Mouse (Mus musculus): ENCODE measurements around the gene Cdk5. TPM values are rescaled to one million over a fixed set of nuclear protein-coding genes. Genes with fewer than 3 reads are reported as not detected.

Gene Cdk5
- total RNA-seq, 2 experiments from 2014 or later, result 22.4 to 26.1 TPM

- DNase-seq, result no peak
These were observed 4.7 kb upstream of the Cdk5 start for GRCm38 (mm10) chr5:24427981-24428402.

DNA sequence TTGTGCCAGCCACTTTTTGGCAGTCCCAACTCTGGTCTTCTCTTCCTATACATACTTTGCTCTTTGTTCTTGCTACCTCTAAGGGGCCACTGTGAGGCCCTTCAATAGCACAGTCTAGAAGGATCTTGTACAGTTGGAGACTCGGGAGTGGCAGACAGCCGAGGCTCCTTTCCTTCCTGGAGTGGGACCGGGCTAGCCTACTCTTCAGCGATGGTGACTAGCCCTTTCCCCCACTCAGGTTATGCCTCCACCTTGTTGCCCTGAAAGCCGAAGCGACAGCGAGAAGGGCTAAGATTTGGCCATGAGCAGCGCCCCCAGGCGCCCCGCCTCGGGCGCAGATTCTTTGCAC, 3.9 kb upstream of the Cdk5 start:
- no peak for DNase-seq

- DNase-seq, result no peak
These were observed 3.4 kb upstream of the Cdk5 start for GRCm38 (mm10) chr5:24426556-24427284.

GRCm38 (mm10) chr5:24426037-24426432, 2.7 kb upstream of the Cdk5 start:
- no peak for DNase-seq

- DNase-seq, result no peak
These were observed 2.2 kb upstream of the Cdk5 start for GRCm38 (mm10) chr5:24425421-24426036.

DNA sequence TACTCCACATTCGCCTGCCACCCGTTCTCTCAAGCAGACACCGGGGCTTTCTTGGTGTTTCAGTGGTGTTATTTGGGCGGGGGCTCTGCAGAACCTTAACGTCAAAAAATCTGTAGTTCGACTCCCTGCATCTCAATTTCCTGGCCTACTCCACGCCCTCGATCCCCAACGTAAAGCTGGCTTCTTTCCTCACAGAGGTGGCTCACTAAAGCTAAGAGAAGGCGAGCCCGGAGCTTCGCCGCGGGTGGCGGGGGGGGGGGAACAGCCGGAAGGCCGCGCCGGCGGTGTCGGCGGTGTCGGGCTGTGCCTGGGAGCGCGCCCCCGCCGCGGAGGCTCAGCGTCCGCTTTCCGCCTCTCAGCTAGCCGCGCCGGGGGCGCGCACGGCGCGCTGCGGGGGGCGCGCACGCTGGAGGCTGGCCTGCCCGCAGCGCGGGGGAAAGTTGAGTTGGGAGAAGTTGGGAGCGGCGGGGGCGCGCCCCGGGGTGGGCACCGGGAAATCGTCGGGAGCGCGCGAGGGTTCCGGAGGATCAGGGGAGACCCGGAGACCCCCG, 1.6 kb upstream of the Cdk5 start:
- peak; percentile 90 for DNase-seq

DNA sequence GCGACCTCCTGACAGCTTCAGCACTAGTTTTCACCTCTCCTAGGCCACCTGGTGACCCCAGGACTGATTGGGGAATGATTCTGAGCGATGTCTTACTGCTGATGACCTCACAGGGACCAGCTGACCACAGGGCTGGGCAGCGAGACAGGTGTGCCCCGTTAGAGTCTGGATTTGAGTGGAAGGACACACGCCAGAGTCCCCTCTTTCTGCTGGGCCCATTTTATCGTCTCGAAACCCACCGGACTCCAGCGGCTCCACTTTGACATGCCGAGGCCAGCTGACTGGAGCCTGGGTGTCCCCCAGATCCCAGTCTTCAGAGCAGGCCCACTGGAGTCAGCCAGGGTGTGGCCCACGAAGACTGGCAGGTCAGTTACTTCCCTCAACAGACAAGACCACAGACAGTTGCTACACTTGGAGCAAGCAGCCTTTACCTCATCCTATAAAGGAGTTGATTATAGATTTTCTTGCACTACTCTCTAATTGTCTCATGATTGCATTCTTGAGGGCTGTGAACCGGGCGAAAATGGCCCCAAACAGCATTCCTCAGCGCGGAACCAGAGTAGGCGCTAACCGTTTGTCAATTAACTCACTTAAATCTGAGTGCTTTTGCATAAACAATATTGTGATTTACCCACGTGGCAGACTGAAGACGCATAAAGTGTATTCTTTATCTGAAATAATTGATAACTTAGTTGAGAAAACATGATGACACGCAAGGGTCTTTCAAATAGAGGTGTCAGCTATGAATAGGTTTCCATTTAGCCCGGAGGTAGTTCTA, 863 bp upstream of the Cdk5 start:
- no peak for DNase-seq

DNA sequence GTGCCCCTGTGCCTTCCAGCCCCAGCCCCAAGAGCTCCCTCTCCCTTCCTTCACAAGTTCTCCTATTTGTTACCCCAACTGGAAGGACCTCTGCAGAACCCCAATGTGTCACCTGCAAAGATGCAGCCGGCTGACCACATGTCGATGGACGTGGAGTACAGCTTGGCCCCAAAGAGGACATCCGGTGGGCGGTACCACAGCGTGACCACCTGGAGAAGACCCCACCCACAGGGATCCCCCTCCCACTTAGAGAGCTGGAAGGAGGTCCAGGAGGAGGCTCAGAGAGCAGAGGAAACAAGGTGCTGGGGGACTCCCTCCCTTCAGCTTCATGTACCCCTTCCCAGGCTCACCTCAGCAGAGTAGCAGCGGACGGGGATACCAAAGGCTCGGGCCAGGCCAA, 2.9 kb downstream of the Cdk5 start:
- DNase-seq, result no peak

DNA sequence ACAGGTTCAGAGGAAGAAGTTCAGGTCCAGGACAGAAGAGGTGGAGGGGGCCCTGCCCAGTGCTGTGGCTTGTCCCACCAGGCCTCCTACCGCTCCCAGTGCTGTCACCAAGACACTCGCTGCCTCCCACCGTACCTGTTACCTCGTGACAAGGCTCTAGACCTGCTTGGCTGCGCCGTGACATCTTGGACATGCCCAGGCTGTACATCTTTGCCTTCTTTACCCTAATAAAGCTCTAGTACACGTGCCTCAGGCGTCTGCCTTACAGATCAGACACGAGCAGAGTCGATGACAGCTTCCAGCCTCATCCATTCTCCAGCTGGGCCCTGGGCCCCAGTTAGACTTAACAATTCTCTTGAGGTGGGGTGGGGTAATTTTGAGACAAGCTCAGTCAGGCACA, 5.7 kb downstream of the Cdk5 start:
- DNase-seq, result no peak

DNA sequence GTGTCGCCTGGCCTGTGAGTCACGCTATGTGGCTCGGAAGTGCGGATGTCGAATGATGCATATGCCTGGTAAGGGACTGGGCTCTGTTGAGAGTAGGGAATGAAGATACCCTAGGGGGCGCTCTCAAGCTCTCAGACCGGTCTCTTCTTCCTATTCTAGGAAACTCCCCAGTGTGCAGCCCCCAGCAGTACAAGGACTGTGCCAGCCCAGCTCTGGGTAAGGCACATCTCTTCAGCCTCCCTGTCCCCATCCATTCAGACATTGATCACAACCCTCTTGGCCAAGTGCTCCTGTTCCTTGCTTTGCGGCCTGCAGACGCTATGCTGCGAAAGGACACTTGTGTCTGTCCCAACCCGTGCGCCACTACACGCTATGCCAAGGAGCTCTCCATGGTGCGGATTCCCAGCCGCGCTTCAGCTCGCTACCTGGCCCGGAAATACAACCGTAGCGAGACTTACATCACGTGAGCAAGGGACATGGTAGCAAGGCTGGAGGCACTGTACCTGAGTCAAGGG, 7.1 kb downstream of the Cdk5 start:
- peak; percentile 75 for DNase-seq

- DNase-seq, result no peak
These were observed 9.4 kb downstream of the Cdk5 start for GRCm38 (mm10) chr5:24413938-24414337.

DNA sequence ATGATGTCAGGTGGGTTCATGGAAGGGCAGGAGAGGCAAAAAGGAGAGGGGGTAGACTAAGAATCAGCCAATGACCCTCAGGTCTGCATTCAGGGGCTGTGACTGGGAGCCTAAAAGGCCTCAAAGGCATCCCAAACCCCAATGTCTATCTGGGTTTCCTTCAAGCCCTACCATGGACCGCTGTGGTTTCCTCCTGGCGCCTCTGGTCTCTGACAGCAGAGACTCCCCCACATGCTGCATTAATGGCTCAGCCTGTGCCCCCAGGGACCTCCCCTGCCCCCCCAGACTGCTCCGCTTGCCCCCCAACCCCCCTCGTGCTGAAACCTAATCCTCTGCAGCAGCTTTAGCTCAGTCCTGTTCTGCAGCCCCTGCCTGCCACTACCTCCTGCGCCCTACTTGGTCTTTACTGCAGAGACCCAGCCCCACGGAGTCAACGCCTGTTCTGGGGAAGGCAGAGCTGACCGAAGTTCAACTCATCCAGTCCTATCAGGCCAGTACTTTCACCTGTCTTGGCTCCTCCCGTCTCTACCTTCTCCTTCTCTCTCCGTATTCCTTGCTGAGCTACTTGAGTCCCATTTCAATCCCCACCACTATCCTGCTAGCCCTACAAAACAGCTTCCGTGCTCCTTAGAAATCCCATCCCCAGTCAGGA, 10.2 kb downstream of the Cdk5 start, which contains the start of gene Asic3:
Gene Asic3 (plus strand): TSS at position 351 of the 652 bp plus-strand sequence.
- DNase-seq, result no peak

DNA sequence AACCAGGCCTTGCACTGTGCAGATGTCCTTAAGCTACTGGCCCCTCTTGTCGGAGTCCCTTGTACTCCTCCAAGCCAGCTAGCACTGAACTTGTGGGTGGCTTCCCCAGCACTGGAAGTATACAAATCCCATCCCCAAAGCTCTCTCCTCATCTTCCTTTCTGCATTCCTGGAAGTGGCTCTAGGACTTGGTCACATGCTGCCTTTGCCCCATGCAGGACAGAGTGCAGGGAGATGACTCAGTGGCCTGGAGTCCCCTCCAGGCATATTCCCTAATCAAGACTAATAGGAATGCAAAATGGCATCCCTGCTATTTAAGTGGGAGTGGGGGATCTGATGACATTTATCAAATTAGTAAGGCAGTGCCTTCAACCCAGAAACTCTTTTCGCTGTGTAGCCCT, 11.3 kb downstream of the Cdk5 start:
- no peak for DNase-seq

- DNase-seq, result no peak
These were observed 13.9 kb downstream of the Cdk5 start for GRCm38 (mm10) chr5:24409466-24409865.

DNA sequence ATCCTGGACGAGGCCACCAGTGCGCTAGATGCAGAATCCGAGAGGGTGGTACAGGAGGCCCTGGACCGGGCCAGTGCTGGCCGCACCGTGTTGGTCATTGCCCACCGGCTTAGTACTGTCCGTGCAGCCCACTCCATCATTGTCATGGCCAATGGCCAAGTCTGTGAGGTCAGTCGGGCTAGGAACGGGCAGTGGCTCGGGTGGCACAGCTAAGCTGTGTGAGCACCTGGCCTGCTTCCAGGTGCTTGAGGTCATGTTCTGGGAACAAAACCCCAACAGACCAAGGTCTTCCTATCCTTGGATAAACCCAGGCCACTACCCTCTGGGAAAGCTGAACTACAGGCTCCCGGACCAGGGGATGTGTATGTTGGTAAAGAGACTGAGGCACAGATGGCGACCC, 14.7 kb downstream of the Cdk5 start:
- DNase-seq, result peak; percentile 61

GRCm38 (mm10) chr5:24405389-24405876, 17.9 kb downstream of the Cdk5 start:
- no peak for DNase-seq

DNA sequence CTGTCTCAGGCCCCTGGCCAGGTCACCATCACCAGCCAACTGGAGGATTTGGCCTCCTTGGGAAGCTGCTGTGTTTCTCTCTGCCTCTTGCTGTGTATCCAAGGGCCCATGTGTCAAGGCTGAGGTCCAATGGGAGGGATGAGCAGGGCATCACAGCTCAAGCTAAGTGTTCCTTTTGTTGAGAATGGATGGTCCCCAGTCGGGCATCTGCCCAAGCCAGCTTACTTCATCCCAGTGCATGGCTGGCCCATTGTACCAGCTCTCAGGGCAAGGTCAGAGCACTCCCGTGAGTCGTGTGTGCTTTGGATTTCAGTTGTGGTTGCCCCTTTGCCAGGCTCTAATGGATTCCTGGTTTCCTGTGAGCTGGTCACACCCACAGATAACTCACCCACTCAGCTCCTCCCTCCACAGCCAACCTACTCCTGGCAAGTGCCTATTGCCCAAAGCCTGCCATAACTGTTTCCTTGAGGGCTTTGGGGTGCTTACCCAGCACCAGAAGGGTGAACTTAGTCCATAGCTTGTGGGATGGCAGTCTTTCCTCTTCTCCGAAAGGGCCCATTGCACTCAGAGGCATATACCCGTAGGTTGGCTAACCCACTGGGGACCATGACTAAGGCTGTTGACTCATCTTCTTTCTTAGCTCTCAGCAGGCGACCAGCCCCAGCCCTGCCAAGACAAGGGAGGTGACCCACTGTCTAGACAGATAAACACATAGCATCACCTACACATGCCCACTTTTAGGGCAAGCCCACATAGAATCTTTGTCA, 18.6 kb downstream of the Cdk5 start:
- DNase-seq, result no peak

DNA sequence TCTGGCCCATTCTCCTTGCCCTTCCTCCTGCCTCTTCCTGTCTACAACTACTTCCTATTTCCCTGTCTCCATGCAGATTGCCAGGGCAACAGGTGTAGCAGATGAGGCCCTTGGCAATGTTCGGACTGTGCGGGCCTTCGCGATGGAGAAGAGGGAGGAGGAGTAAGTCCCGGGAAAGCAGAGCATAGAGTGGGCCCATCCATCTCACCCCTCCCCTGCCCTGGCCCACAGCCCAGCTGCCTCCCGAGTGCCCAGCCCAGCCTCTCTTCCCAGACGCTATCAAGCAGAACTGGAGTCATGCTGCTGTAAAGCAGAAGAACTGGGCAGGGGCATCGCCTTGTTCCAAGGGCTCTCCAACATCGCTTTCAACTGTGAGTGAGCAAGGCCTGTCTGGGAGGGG, 21.4 kb downstream of the Cdk5 start:
- peak; percentile 56 for DNase-seq

DNA sequence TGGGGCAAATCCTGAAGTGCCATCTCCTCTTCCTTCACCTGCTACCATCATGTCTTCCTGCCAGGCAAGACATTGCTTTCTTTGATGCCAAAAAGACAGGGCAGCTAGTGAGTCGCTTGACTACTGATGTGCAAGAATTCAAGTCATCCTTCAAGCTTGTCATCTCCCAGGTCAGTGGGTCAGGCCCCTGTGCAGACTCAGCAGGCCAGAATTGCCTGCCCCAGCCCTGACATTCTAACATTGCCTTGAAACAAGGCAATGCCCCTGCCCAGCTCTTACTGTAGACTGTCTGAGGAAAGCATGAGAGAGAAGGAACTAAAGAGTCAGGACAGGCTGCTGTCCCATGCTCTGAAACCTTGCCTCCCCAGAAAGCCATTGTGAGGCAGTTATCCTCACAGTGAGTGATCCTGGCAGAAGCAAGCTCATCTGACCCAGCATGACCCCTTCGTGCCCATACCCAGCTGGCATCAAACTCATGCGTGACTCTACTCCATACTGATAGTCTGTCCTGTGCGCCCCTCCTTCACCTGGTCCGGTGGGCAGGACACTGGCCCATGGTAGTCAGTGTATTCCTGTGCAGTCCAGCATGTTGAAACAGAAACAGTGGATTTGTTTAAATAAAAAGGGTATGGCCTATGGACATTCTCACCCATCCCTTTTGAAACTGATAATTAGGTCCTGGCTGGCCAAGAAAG, 22.3 kb downstream of the Cdk5 start:
- no peak for DNase-seq

GRCm38 (mm10) chr5:24400362-24400761, 23.0 kb downstream of the Cdk5 start:
- DNase-seq, result no peak

DNA sequence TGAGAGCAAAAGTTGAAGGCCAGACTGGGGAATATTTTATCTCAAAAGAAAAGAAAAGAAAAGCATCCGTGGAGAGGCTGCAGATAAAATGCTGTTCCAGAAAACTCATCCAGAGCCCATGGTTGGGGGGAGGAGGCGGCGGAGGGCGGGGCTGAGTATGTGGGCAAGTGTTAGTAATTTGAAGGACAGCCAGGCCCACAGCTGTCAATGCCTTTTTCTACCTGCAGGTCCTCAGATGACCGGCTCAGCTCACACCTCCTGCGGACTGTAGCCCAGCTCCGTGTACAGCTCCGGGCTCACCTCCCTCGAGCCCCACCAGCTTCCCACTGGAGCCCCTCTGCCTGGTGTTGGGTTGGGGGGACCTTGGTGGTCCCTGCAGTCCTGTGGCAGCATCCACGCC, 23.6 kb downstream of the Cdk5 start:
- no peak for DNase-seq

Measured in heart, postnatal 4 days (tissue).